Mouse (Mus musculus): ENCODE results near the gene Harbi1. TPM values are rescaled to one million over a fixed set of nuclear protein-coding genes. Genes with fewer than 3 reads are reported as not detected.

The Harbi1 gene
- polyA plus RNA-seq (2015; fragmentation: Nextera tagmentation; extraction: Ambion mirVana) = 21.2 and 21.7 TPM in 2 replicates

- peak; percentile 99 for ATAC-seq
- Histone ChIP-seq H3K36me3 (ENCODE audit: control insufficient read depth, insufficient read depth, low read length) (no peaks in the 10 kb centered on the region), H3K4me3 (ENCODE audit: low read depth, low read length) (peak within 1 kb of the TSS; percentile 99), H3K27me3 (ENCODE audit: control insufficient read depth, insufficient read depth, low read depth, low read length) (no peaks in the 10 kb centered on the region), H3K27ac (ENCODE audit: low read length) (peak within 1 kb of the TSS; percentile 84), H3K4me2 (ENCODE audit: low read length) (peak within 1 kb of the TSS; percentile 92), H3K4me1 (ENCODE audit: control insufficient read depth, insufficient read depth, low read length) (peaks cover 30% of the 10 kb centered on the region), H3K9me3 (replicated peaks; ENCODE audit: control insufficient read depth, low read length, poor library complexity, severe bottlenecking) (no peaks in the 10 kb centered on the region), H3K9ac (ENCODE audit: low read depth, low read length) (peak within 1 kb of the TSS; percentile 81)
- WGBS = under 1% methylated on average over 66 of the region's 66 CpGs
These were observed at the start of gene Harbi1, which contains the start of gene Atg13 for GRCm38 (mm10) chr2:91710272-91711234. Gene Harbi1, plus strand, starts transcription at chr2:91710852. Gene Atg13, minus strand, starts transcription at chr2:91710576.

DNA sequence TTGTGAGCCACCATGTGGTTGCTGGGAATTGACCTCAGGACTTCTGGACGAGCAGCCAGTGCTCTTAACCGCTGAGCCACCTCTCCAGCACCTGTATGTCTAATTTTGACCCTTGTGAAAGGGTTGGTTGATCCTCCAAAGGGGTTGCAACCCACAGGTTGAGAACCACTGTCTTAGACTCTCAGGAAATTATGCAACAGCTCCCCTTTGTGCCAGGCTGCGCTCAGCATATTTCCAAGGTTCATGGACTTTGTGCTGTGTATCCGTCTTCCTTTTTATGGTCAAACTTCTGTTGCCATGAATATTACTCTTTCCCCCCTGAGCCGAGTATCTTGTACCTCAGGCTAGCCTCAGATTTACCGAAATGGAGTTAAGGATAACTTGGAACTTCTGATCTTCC lies 49.7 kb upstream of the Harbi1 start:
- H3K36me3 ChIP-seq (ENCODE audit: control insufficient read depth, insufficient read depth, low read length) = peaks cover 39% of the 10 kb centered on the region
- no peak overlapping the region for H3K4me2 ChIP-seq (ENCODE audit: low read length)
- no peaks in the 10 kb centered on the region for H3K4me1 ChIP-seq (ENCODE audit: control insufficient read depth, insufficient read depth, low read length)
- H3K27me3 ChIP-seq (ENCODE audit: control insufficient read depth, insufficient read depth, low read depth, low read length) = no peaks in the 10 kb centered on the region
- ATAC-seq = no peak
- H3K9me3 ChIP-seq (replicated peaks; ENCODE audit: control insufficient read depth, low read length, poor library complexity, severe bottlenecking) = no peaks in the 10 kb centered on the region
- H3K9ac ChIP-seq (ENCODE audit: low read depth, low read length) = no peak overlapping the region
- H3K4me3 ChIP-seq (ENCODE audit: low read depth, low read length) = no peak overlapping the region
- WGBS = 93% methylated on average over 6 of the region's 6 CpGs
- no peak overlapping the region for H3K27ac ChIP-seq (ENCODE audit: low read length)

DNA sequence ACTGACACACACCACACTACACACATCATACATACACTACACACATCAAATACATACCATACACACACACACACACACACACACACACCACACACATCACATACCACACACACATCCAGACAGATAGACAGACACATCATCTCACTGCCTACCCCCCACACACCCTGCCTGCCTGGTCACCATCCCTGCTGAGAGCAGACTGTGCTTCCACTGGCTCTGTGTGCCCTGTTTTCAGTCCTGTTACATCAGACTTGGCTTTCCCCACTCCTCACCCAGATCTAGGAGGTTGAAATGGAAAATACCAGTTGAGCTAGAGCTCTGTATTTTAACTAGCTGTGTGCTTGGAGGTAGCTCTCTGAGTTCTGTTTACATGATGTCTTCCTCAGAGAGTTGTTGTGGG lies 45.9 kb upstream of the Harbi1 start:
- no peak for ATAC-seq
- Histone ChIP-seq H3K4me3 (ENCODE audit: low read depth, low read length) (no peak overlapping the region), H3K36me3 (ENCODE audit: control insufficient read depth, insufficient read depth, low read length) (peaks cover 45% of the 10 kb centered on the region), H3K4me1 (ENCODE audit: control insufficient read depth, insufficient read depth, low read length) (no peaks in the 10 kb centered on the region), H3K27ac (ENCODE audit: low read length) (no peak overlapping the region), H3K9ac (ENCODE audit: low read depth, low read length) (no peak overlapping the region), H3K4me2 (ENCODE audit: low read length) (no peak overlapping the region), H3K27me3 (ENCODE audit: control insufficient read depth, insufficient read depth, low read depth, low read length) (no peaks in the 10 kb centered on the region), H3K9me3 (replicated peaks; ENCODE audit: control insufficient read depth, low read length, poor library complexity, severe bottlenecking) (no peaks in the 10 kb centered on the region)

DNA sequence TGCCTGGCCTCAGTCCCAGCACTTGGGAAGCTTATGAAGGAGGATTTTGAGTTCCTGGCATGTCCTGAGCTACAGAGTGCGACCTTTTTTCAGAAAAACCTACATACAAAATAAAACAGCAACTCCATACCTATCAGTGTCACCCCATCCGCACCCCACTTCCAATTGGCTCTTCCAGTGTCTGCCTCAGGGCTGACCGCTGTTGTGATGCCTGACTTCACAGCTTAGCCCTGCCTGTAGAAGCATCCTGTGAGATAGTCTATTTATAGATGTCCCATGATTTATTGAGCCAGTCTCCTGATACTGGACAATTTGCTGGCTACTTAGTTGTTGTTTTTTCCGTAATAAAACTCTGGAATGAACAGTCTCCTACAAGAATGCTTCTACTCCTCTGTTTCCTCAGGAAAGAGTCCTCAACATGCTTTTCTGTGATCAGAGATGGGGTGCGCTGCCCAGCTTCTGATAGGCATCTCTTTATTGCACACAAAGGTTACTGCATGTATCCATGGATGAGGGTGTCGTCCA lies 44.2 kb upstream of the Harbi1 start:
- no peak overlapping the region for H3K4me2 ChIP-seq (ENCODE audit: low read length)
- H3K4me3 ChIP-seq (ENCODE audit: low read depth, low read length) = no peak overlapping the region
- H3K36me3 ChIP-seq (ENCODE audit: control insufficient read depth, insufficient read depth, low read length) = peaks cover 45% of the 10 kb centered on the region
- no peaks in the 10 kb centered on the region for H3K9me3 ChIP-seq (replicated peaks; ENCODE audit: control insufficient read depth, low read length, poor library complexity, severe bottlenecking)
- no peak overlapping the region for H3K27ac ChIP-seq (ENCODE audit: low read length)
- no peak overlapping the region for H3K9ac ChIP-seq (ENCODE audit: low read depth, low read length)
- H3K27me3 ChIP-seq (ENCODE audit: control insufficient read depth, insufficient read depth, low read depth, low read length) = no peaks in the 10 kb centered on the region
- no peak for ATAC-seq
- WGBS = 96% methylated on average over 6 of the region's 6 CpGs
- H3K4me1 ChIP-seq (ENCODE audit: control insufficient read depth, insufficient read depth, low read length) = no peaks in the 10 kb centered on the region

DNA sequence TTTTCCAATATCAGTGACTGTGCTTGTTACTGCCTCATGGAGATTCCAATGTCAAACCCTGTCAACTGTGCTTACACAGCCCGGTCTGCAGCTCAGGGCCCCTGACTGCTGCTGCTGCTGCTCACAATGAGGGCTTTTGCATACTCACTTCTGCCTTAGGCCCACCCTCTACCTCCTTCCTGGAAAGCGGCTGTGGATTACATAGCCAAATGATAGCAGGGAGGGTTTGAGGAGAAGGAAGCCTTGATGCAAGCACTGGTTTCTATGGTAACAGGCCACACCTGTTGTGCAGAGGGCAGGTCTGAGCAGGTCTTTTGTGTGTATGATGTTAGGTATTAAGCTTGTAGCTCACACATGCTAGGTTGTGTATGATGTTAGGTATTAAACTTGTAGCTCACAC lies 42.9 kb upstream of the Harbi1 start:
- no peaks in the 10 kb centered on the region for H3K9me3 ChIP-seq (replicated peaks; ENCODE audit: control insufficient read depth, low read length, poor library complexity, severe bottlenecking)
- 76% methylated on average over 2 of the region's 2 CpGs for WGBS
- no peak overlapping the region for H3K9ac ChIP-seq (ENCODE audit: low read depth, low read length)
- no peak overlapping the region for H3K4me2 ChIP-seq (ENCODE audit: low read length)
- H3K4me1 ChIP-seq (ENCODE audit: control insufficient read depth, insufficient read depth, low read length) = no peaks in the 10 kb centered on the region
- H3K27me3 ChIP-seq (ENCODE audit: control insufficient read depth, insufficient read depth, low read depth, low read length) = no peaks in the 10 kb centered on the region
- no peak overlapping the region for H3K27ac ChIP-seq (ENCODE audit: low read length)
- no peak for ATAC-seq
- H3K36me3 ChIP-seq (ENCODE audit: control insufficient read depth, insufficient read depth, low read length) = peaks cover 43% of the 10 kb centered on the region
- H3K4me3 ChIP-seq (ENCODE audit: low read depth, low read length) = no peak overlapping the region

- no peak for ATAC-seq
- no peaks in the 10 kb centered on the region for H3K9me3 ChIP-seq (replicated peaks; ENCODE audit: control insufficient read depth, low read length, poor library complexity, severe bottlenecking)
- H3K4me2 ChIP-seq (ENCODE audit: low read length) = no peak overlapping the region
- no peak overlapping the region for H3K9ac ChIP-seq (ENCODE audit: low read depth, low read length)
- no peaks in the 10 kb centered on the region for H3K4me1 ChIP-seq (ENCODE audit: control insufficient read depth, insufficient read depth, low read length)
- no peak overlapping the region for H3K4me3 ChIP-seq (ENCODE audit: low read depth, low read length)
- peaks cover 47% of the 10 kb centered on the region for H3K36me3 ChIP-seq (ENCODE audit: control insufficient read depth, insufficient read depth, low read length)
- 91% methylated on average over 8 of the region's 8 CpGs for WGBS
- H3K27ac ChIP-seq (ENCODE audit: low read length) = no peak overlapping the region
- no peaks in the 10 kb centered on the region for H3K27me3 ChIP-seq (ENCODE audit: control insufficient read depth, insufficient read depth, low read depth, low read length)
These were observed 41.3 kb upstream of the Harbi1 start for GRCm38 (mm10) chr2:91669326-91669725.

DNA sequence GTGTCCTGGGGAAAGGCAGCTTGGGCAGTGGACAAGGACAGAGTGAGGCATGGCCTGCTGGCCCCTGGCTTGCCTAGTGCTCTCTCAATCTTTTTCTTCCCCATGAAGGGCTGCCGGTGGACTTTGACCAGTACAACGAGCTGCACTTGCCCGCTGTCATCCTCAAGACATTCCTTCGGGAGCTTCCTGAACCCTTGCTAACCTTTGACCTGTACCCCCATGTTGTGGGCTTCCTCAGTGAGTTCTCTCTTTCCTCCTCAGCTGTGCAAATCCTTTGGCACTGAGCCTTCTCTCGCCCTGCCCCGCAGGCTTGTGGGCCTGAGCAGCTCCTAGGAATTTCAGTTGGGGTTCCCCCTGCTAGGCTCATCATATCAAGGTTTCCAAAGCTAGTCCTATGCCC lies 40.6 kb upstream of the Harbi1 start:
- 95% methylated on average over 6 of the region's 6 CpGs for WGBS
- H3K27ac ChIP-seq (ENCODE audit: low read length) = no peak overlapping the region
- H3K27me3 ChIP-seq (ENCODE audit: control insufficient read depth, insufficient read depth, low read depth, low read length) = no peaks in the 10 kb centered on the region
- no peak overlapping the region for H3K4me3 ChIP-seq (ENCODE audit: low read depth, low read length)
- H3K9me3 ChIP-seq (replicated peaks; ENCODE audit: control insufficient read depth, low read length, poor library complexity, severe bottlenecking) = no peaks in the 10 kb centered on the region
- H3K4me1 ChIP-seq (ENCODE audit: control insufficient read depth, insufficient read depth, low read length) = no peaks in the 10 kb centered on the region
- H3K36me3 ChIP-seq (ENCODE audit: control insufficient read depth, insufficient read depth, low read length) = peaks cover 45% of the 10 kb centered on the region
- ATAC-seq = no peak
- no peak overlapping the region for H3K9ac ChIP-seq (ENCODE audit: low read depth, low read length)
- no peak overlapping the region for H3K4me2 ChIP-seq (ENCODE audit: low read length)

DNA sequence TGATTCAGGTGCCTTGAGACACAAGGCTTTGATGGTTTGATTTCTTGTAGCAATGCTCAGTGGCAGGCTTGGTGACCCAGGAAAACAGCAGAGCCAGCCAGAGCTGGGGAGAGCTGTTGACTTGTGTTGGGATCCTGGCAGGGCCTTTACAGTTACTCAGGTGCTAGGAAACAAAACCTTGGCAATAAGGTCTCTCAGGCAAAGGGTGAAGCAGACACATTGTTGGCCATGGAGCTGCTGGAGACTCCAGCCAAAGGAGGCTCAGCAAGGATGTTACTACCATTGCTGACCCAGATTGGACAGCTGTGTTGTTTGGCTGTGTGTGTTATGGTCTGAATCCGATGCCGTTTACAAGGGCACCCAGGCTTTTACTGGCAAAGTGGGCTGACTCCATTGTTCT lies 37.1 kb upstream of the Harbi1 start:
- WGBS = 90% methylated on average over 2 of the region's 2 CpGs
- H3K4me2 ChIP-seq (ENCODE audit: low read length) = no peak overlapping the region
- H3K27ac ChIP-seq (ENCODE audit: low read length) = no peak overlapping the region
- H3K4me1 ChIP-seq (ENCODE audit: control insufficient read depth, insufficient read depth, low read length) = no peaks in the 10 kb centered on the region
- no peak overlapping the region for H3K9ac ChIP-seq (ENCODE audit: low read depth, low read length)
- H3K9me3 ChIP-seq (replicated peaks; ENCODE audit: control insufficient read depth, low read length, poor library complexity, severe bottlenecking) = no peaks in the 10 kb centered on the region
- H3K27me3 ChIP-seq (ENCODE audit: control insufficient read depth, insufficient read depth, low read depth, low read length) = no peaks in the 10 kb centered on the region
- no peak for ATAC-seq
- peaks cover 50% of the 10 kb centered on the region for H3K36me3 ChIP-seq (ENCODE audit: control insufficient read depth, insufficient read depth, low read length)
- no peak overlapping the region for H3K4me3 ChIP-seq (ENCODE audit: low read depth, low read length)

GRCm38 (mm10) chr2:91674895-91675294 lies 35.8 kb upstream of the Harbi1 start:
- WGBS = 93% methylated on average over 5 of the region's 5 CpGs
- H3K9me3 ChIP-seq (replicated peaks; ENCODE audit: control insufficient read depth, low read length, poor library complexity, severe bottlenecking) = no peaks in the 10 kb centered on the region

More at GRCm38 (mm10) chr2:91674895-91675294, 35.8 kb upstream of the Harbi1 start:
- Histone ChIP-seq H3K36me3 (ENCODE audit: control insufficient read depth, insufficient read depth, low read length) (peaks cover 41% of the 10 kb centered on the region), H3K4me1 (ENCODE audit: control insufficient read depth, insufficient read depth, low read length) (no peaks in the 10 kb centered on the region), H3K27me3 (ENCODE audit: control insufficient read depth, insufficient read depth, low read depth, low read length) (no peaks in the 10 kb centered on the region), H3K9ac (ENCODE audit: low read depth, low read length) (no peak overlapping the region), H3K4me2 (ENCODE audit: low read length) (no peak overlapping the region), H3K4me3 (ENCODE audit: low read depth, low read length) (no peak overlapping the region), H3K27ac (ENCODE audit: low read length) (no peak overlapping the region)
- no peak for ATAC-seq

All from midbrain, embryonic 16.5 days (tissue).